Mouse (Mus musculus) left cerebral cortex, postnatal 25 days (tissue): ENCODE measurements around the gene Dnah2. TPM values are rescaled to one million over a fixed set of nuclear protein-coding genes. Genes with fewer than 3 reads are reported as not detected.

ENCODE experiments used
- DNase-seq, 2 experiments: peaks; one replicate each; pipeline ENCODE4 v3.0.0; 2022; ENCODE audit warnings: low spot score in 2 of 2, mixed read lengths in 1 of 2
- intact Hi-C: fragments of 180-260 bp; cut with DNase I; formaldehyde crosslinking; loops from one replicate; pipeline ENCODE4 v1.15.1; 2025
- total RNA-seq, 2 experiments: library from RNA; stranded (reverse); gene quantifications; 2 replicates each; pipeline ENCODE4 v1.2.3; 2021

Gene Dnah2
- total RNA-seq, 2 experiments from 2014 or later: 3.0 to 3.6 TPM

- peak; percentile 23 to 75 for DNase-seq
- intact Hi-C loops: no loop called here
Measured at GRCm38 (mm10) chr11:69499140-69499539, 49.8 kb downstream of the Dnah2 start.

DNA sequence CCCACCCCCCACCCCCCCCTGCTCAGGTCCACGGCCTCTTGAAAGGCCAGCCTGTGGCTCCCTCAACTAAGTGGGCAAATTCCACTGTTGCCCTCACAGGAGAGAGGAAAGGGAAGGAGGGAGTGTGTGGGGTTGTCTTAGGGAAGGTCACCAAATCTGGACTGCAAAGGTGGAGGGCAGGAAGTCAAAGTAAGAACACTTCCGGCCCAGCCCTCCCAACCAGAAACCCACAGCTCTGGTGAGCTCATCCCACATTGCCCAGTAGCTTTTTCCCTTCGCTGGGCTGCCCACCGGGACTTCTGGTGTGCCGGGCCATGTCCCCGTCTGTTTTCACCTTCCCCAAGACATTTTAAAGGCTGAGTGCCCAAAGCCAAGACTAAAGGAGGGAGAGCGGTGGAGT is 57.2 kb downstream of the Dnah2 start:
- intact Hi-C loops: no loop called here
- no peak for DNase-seq

DNA sequence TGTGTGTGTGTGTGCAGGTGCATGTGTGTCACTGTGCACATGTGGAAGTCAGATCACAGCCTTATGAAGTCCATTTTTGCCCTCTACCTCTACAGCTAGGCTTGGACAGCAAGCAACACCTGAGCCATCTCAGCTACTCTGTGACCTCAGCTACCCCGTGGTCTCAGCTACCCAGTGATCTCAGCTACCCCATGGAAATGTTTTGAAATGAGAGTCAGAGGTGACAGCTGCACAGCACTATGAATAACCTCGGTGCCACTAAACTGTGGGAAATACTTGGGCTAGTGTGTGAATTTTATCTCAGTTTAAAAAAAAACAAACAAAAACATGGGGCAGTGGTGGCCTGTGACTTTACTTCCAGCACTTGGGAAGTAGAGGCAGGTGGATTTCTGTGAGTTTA is 58.0 kb downstream of the Dnah2 start:
- no peak for DNase-seq

DNA sequence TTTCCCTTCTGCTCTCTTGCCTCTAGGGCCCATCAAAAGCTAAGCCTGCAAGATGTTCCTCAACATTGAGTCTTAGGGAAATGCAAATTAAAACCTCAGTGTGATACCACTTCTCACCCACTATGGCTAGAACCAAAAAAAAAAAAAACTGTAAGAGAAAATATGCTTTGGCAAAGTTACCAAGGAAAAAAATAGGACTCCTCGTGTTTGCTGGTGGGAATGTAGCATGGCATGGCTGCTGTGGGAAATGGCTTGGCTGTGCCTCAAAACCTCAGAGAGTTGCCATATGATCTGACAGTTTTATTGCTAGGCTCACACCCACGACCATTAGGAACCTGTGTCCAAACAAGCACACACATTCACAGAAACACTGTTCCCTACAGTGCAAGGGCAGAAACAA is 61.4 kb downstream of the Dnah2 start:
- DNase-seq: peak in 1 of 2 experiments; percentile 50
- intact Hi-C loops: no loop called here

More for the DNA sequence above, 58.0 kb downstream of the Dnah2 start:
- intact Hi-C loops: no loop called here

- intact Hi-C loops: no loop called here
- no peak for DNase-seq
Measured at GRCm38 (mm10) chr11:69477645-69478044, 71.3 kb downstream of the Dnah2 start.

- DNase-seq: no peak
- intact Hi-C loops: no loop called here
Measured at GRCm38 (mm10) chr11:69476802-69477201, 72.1 kb downstream of the Dnah2 start.

DNA sequence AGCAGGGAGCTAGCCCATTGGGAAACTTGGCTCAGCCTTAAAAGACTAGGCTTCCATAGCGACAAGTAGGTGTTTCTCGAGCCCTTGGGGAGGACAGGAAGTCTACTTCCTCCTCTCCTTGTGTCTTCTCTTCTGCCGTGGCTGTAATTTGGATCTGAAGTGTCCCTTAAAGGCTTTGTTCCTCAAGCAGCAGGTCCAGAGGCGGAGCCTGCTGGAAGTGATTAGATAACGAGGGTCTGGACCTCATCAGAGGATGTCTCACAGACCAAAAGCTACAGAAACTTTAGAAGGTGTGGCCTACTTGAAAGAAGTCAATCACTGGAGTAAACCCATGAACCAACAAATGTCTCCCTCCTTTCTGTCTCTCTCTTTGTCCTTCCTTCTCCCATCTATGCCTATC is 74.2 kb downstream of the Dnah2 start:
- intact Hi-C loops: no loop called here

DNA sequence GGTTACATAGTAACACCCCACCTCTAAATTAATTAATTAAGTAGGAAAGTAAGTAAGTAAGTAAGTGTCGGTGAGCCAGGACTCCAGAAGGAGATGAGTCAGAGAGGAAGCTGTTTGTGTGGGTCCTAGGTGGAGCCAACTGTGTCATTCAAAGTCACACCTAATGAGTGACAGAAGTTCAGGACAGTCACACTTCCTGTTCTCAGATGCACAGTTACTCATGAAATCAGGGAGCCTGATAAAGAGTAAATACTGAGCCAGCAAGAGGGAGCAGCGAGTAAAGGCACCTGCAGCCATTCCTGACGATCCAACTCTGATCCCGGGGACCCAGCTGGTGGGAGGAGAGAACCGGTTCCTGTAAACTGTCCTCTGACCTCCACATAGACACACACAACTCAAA is 76.2 kb downstream of the Dnah2 start:
- DNase-seq: no peak
- intact Hi-C loops: no loop called here

More for the DNA sequence above, 74.2 kb downstream of the Dnah2 start:
- no peak for DNase-seq

- intact Hi-C loops: no loop called here
- no peak for DNase-seq
Measured at GRCm38 (mm10) chr11:69471491-69471890, 77.4 kb downstream of the Dnah2 start.

- no peak for DNase-seq
- intact Hi-C loops: no loop called here
Measured at GRCm38 (mm10) chr11:69469301-69469700, 79.6 kb downstream of the Dnah2 start.

DNA sequence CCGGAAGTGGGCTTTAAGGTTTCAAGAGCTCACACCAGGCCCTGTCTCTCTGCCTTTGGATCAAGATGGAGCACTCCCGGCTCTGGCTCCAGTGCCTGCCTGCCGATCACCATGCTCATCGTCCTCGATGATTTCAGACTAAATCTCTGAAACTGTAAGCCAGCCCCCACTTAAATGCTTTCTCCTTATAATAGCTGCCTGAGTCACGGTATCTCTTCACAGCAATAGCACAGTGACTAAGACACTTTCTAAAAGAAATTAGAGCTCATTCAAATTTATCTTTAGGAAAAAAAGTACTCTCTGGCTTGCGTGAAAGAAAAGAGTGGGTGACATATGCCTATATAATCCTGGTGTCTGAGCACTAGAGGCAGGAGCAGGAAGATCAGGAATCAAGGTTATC is 84.9 kb downstream of the Dnah2 start:
- peak; percentile 24 to 84 for DNase-seq
- intact Hi-C loops: no loop called here

GRCm38 (mm10) chr11:69461568-69461967 is 87.3 kb downstream of the Dnah2 start:
- intact Hi-C loops: no loop called here
- no peak for DNase-seq

DNA sequence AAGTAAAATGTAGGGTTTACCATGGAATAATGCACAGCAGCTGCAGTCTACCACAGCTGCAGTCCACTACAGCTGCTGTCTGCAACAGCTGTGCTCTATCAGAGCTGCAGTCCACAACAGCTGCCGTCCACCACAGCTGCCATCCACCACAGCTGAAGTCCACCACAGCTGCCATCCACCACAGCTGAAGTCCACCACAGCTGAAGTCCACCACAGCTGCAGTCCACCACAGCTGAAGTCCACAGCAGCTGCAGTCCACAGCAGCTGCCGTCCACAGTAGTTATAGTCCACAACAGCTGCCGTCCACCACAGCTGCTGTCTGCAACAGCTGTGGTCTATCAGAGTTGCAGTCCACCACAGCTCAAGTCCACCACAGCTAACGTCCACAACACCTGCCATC is 89.0 kb downstream of the Dnah2 start:
- DNase-seq: no peak
- intact Hi-C loops: no loop called here

DNA sequence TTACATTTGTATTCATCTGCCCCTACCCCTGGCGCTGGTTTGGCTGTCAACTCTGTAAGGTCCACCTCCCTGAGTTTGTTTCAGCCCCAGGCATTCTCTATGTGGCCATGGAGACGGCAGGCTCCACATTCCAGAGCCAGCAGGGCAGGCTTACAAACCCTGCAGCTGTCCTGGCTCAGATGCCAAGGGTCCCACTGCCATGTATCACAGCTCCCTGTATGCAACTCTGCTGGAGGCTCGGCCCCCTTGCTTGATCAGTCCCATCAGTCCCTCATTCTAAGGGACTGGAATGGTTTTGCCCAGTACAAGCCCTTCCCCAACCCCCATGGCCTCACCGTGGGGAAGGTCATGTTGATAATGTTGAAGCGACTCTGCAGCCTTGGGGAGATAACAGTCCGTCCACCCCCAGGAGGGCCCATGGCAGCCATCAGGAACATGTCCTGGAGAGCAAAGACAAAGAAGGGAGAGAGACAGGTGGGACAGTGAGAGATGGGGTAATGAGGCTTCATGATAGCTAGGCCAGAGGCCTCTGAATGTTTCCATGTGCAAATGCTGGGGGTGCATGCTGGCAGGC is 91.8 kb downstream of the Dnah2 start:
- intact Hi-C loops: no loop called here

GRCm38 (mm10) chr11:69452114-69452867 is 96.6 kb downstream of the Dnah2 start:
- intact Hi-C loops: no loop called here
- peak in 1 of 2 experiments; percentile 47 for DNase-seq

More for the DNA sequence above, 91.8 kb downstream of the Dnah2 start:
- peak in 1 of 2 experiments; percentile 10 for DNase-seq

GRCm38 (mm10) chr11:69447299-69447698 is 101.6 kb downstream of the Dnah2 start:
- DNase-seq: no peak
- intact Hi-C loops: no loop called here

- intact Hi-C loops: no loop called here
- DNase-seq: no peak
Measured at GRCm38 (mm10) chr11:69443328-69443727, 105.6 kb downstream of the Dnah2 start.

DNA sequence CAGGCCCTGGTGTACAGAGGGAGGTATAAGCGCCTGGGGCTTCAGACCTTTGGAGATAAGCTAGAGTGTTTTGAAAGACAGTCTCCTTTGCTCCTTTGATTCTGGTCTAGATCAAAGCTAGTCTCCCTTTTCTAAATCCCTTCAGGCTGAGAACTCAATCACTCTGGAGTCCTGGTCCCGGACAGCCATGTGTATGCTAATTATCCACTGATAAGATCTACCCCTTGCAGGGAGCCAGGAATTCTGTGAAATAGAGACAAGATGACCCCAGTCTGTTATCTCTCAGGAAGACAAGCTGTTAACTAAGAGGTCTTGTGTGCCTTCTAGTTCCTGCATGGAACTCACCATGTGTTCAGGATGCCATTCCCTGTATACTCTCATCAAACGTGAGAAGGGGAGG is 111.6 kb downstream of the Dnah2 start:
- no peak for DNase-seq
- intact Hi-C loops: no loop called here

- DNase-seq: no peak
- intact Hi-C loops: loop anchor here (2.0 kb wide), 1 partner anchor 32 kb away; no protein-coding TSS in a partner anchor
Measured at GRCm38 (mm10) chr11:69433189-69433588, 115.7 kb downstream of the Dnah2 start.

- intact Hi-C loops: loop anchor here (2.0 kb wide), 1 partner anchor 32 kb away; no protein-coding TSS in a partner anchor
- DNase-seq: no peak
Measured at GRCm38 (mm10) chr11:69432640-69432982, 116.3 kb downstream of the Dnah2 start.
